Mouse (Mus musculus) left cerebral cortex, postnatal 4 days (tissue): ENCODE results near the gene Oaz1. TPM values are rescaled to one million over a fixed set of nuclear protein-coding genes. Genes with fewer than 3 reads are reported as not detected.
"Not testable (repeated sequence)": the region's sequence is repeated elsewhere in the genome, so short reads cannot be mapped to it uniquely, and the experiment has no call there.

Source experiments
- DNase-seq: peaks from one replicate; pipeline ENCODE4 v3.0.0-alpha.2; 2022
- intact Hi-C: fragments of 180-260 bp; cut with DNase I; formaldehyde crosslinking; loops from one replicate; pipeline ENCODE4 v1.15.1; 2025
- total RNA-seq, 2 experiments: library from RNA; stranded (reverse); gene quantifications; 2 replicates each; pipeline ENCODE4 v1.2.3; 2021

The Oaz1 gene
- total RNA-seq, 2 experiments from 2014 or later = 393 to 396 TPM

- no peak for DNase-seq
- intact Hi-C loops = loop anchor here (5.0 kb wide), 1 partner anchor 60 kb away; no protein-coding TSS in a partner anchor
Measured at GRCm38 (mm10) chr10:80821991-80822390, 4.5 kb upstream of the Oaz1 start.

- intact Hi-C loops = loop anchor here (5.0 kb wide), 1 partner anchor 60 kb away; no protein-coding TSS in a partner anchor
- no peak for DNase-seq
Measured at GRCm38 (mm10) chr10:80822528-80822927, 3.9 kb upstream of the Oaz1 start.

- intact Hi-C loops = loop anchor here (5.0 kb wide), 1 partner anchor 59 kb away; no protein-coding TSS in a partner anchor
- DNase-seq = no peak
Measured at GRCm38 (mm10) chr10:80823316-80823715, 3.1 kb upstream of the Oaz1 start.

GRCm38 (mm10) chr10:80823847-80824643, 2.4 kb upstream of the Oaz1 start:
- no peak for DNase-seq
- intact Hi-C loops = loop anchor here (5.0 kb wide), 1 partner anchor 58 kb away; no protein-coding TSS in a partner anchor

GRCm38 (mm10) chr10:80824827-80825226, 1.6 kb upstream of the Oaz1 start:
- DNase-seq = no peak
- intact Hi-C loops = loop anchor here (5.0 kb wide), 2 partner anchors 57 to 172 kb away; no protein-coding TSS in a partner anchor

- no peak for DNase-seq
- intact Hi-C loops = loop anchor here (5.0 kb wide), 1 partner anchor 170 kb away; no protein-coding TSS in a partner anchor
Measured at GRCm38 (mm10) chr10:80827063-80827869, 810 bp downstream of the Oaz1 start.

- no peak for DNase-seq
- intact Hi-C loops = loop anchor here (5.0 kb wide), 1 partner anchor 169 kb away; no protein-coding TSS in a partner anchor
Measured at GRCm38 (mm10) chr10:80827870-80828420, 1.5 kb downstream of the Oaz1 start.

GRCm38 (mm10) chr10:80828587-80828986, 2.1 kb downstream of the Oaz1 start:
- intact Hi-C loops = loop anchor here (5.0 kb wide), 1 partner anchor 169 kb away; no protein-coding TSS in a partner anchor
- DNase-seq = not testable (repeated sequence)

GRCm38 (mm10) chr10:80829359-80830278, 3.2 kb downstream of the Oaz1 start:
- DNase-seq = no peak
- intact Hi-C loops = loop anchor here (5.0 kb wide), 1 partner anchor 168 kb away; no protein-coding TSS in a partner anchor

- DNase-seq = peak; percentile 52
- intact Hi-C loops = no loop called here
Measured at GRCm38 (mm10) chr10:80831136-80831535, 4.7 kb downstream of the Oaz1 start.

- no peak for DNase-seq
- intact Hi-C loops = no loop called here
Measured at GRCm38 (mm10) chr10:80832818-80833217, 6.4 kb downstream of the Oaz1 start.

GRCm38 (mm10) chr10:80835617-80836016, 9.2 kb downstream of the Oaz1 start:
- intact Hi-C loops = no loop called here
- no peak for DNase-seq

GRCm38 (mm10) chr10:80836949-80837379, 10.5 kb downstream of the Oaz1 start:
- peak; percentile 67 for DNase-seq
- intact Hi-C loops = no loop called here

- intact Hi-C loops = no loop called here
- no peak for DNase-seq
Measured at GRCm38 (mm10) chr10:80837827-80838226, 11.4 kb downstream of the Oaz1 start.

GRCm38 (mm10) chr10:80838346-80838912, 12.0 kb downstream of the Oaz1 start:
- intact Hi-C loops = no loop called here
- DNase-seq = no peak

GRCm38 (mm10) chr10:80839848-80840247, 13.4 kb downstream of the Oaz1 start:
- no peak for DNase-seq
- intact Hi-C loops = no loop called here

- no peak for DNase-seq
- intact Hi-C loops = no loop called here
Measured at GRCm38 (mm10) chr10:80841685-80842084, 15.2 kb downstream of the Oaz1 start.

GRCm38 (mm10) chr10:80842334-80842733, 15.9 kb downstream of the Oaz1 start:
- no peak for DNase-seq
- intact Hi-C loops = no loop called here
